8 mouse cellular contexts compared by ENCODE assay signal in the genomic region with DNA sequence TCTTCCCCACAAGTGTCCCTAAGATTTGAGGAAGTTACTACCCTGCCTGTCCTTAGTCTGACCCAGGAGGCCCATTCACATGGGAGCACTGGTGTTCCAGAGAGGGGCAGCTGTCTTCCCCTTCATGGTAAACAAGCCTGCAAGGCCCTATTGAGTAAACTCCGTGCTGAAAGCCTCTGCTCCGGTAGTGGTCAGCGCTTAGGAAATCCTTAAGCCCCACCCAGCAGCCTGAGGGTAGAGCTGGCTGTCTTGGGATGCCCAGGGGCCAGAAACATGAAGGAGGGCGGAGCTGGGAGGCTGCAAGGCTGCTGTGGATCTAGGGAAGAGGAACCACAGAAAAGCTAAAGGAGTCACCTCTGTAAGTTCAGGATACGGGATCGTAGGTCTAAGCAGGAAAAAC. TPM values are rescaled to one million over a fixed set of nuclear protein-coding genes. Genes with fewer than 3 reads are reported as not detected.
DNase-seq lines count a peak whose midpoint lies in the region; ATAC-seq and TF ChIP-seq lines count a peak whose summit lies in the region.

No protein-coding gene starts in this region.

- peak; percentile 41 for ATAC-seq in monocyte, adult 5-6 weeks (replicated peaks; ENCODE audit: insufficient number of reproducible peaks, low FRiP score, low TSS enrichment, poor library complexity, severe bottlenecking)

- H3K36me3 ChIP-seq in spleen, adult 2 months (ENCODE audit: control insufficient read depth, insufficient read depth, low read length) = no peaks in the 10 kb centered on the region
- H3K36me3 ChIP-seq in thymus, adult 2 months (ENCODE audit: control insufficient read depth, insufficient read depth, low read length) = no peaks in the 10 kb centered on the region

- no peak for TF ChIP-seq POLR2A in spleen, adult 2 months (IDR thresholded peaks at IDR 0.05; ENCODE audit: low read depth, low read length)
- TF ChIP-seq POLR2A in thymus, adult 2 months (IDR thresholded peaks at IDR 0.05; ENCODE audit: control insufficient read depth, extremely low read depth, insufficient read depth, low read length, poor library complexity) = no peak

- H3K4me1 ChIP-seq in spleen, adult 2 months (ENCODE audit: control insufficient read depth, insufficient read depth, insufficient read length) = peaks cover 42% of the 10 kb centered on the region
- peaks cover 59% of the 10 kb centered on the region for H3K4me1 ChIP-seq in thymus, adult 2 months (replicated peaks; ENCODE audit: control insufficient read depth, insufficient read depth, low read length)

- intact Hi-C loops in gastrocnemius, postnatal 36 days (cut with DNase I) = no loop called here

- H3K4me3 ChIP-seq in spleen, adult 2 months (ENCODE audit: extremely low read depth, insufficient read depth, insufficient read length) = peak overlapping the region; percentile 77; the same call in 1 of the 2 replicates
- no peak overlapping the region for H3K4me3 ChIP-seq in thymus, adult 2 months (ENCODE audit: control insufficient read depth, insufficient read depth, low read length)

- no peak for DNase-seq in spleen, adult 2 months (ENCODE audit: low read depth in 1 of 2, low spot score in 2 of 2)
- no peak for DNase-seq in spleen, adult 18-20 months
- peak; percentile 55 to 61 for DNase-seq in gastrocnemius, postnatal 36 days
- peak; percentile 51 for DNase-seq in kidney, postnatal 14 days
- DNase-seq in cerebellum, postnatal 10 days = no peak
- DNase-seq in thymus, postnatal 10 days (ENCODE audit: low spot score in 2 of 2) = no peak
- DNase-seq in thymus, adult 2 months = no peak

- H3K27ac ChIP-seq in spleen, adult 2 months (ENCODE audit: insufficient read depth, low read length) = peak overlapping the region; percentile 93
- no peak overlapping the region for H3K27ac ChIP-seq in thymus, adult 2 months (ENCODE audit: control insufficient read depth, insufficient read depth, low read length)

- H3K27me3 ChIP-seq in spleen, adult 2 months (ENCODE audit: control insufficient read depth, insufficient read depth, low read length) = no peaks in the 10 kb centered on the region
- H3K27me3 ChIP-seq in thymus, adult 2 months (ENCODE audit: control insufficient read depth, insufficient read depth, low read length) = no peaks in the 10 kb centered on the region

- no peak for TF ChIP-seq CTCF in spleen, adult 2 months (IDR thresholded peaks at IDR 0.05; ENCODE audit: extremely low read depth, insufficient read depth, insufficient read length, insufficient replicate concordance)
- no peak for TF ChIP-seq CTCF in thymus, adult 2 months (IDR thresholded peaks at IDR 0.05; ENCODE audit: borderline replicate concordance, control insufficient read depth, extremely low read depth, insufficient read depth, low read length, poor library complexity)

- 40% methylated on average over 6 of the region's 6 CpGs for WGBS in spleen, adult 2 months
- 55% methylated on average over 6 of the region's 6 CpGs for WGBS in thymus, adult 2 months

RNA-seq across cellular contexts. Expression of a gene that starts 2.4 kb away (rescaled TPM):
- 155 TPM in 2 replicates for polyA plus RNA-seq in spleen, adult 2 months (2012; rRNA removed)
- 1 to 10 TPM; 5.6 to 8.2 TPM for total RNA-seq in gastrocnemius, postnatal 36 days (2021)
- 223 to 337 TPM (median 251 TPM) in 3 replicates for total RNA-seq in monocyte, adult 5-6 weeks (2017)
- polyA plus RNA-seq in thymus, adult 2 months (2012; rRNA removed) = 162 and 166 TPM in 2 replicates

RNA-seq across cellular contexts. Expression of a gene that starts 50.5 kb away (rescaled TPM):
- 1.3 and 2.3 TPM in 2 replicates for polyA plus RNA-seq in spleen, adult 2 months (2012; rRNA removed)
- total RNA-seq in gastrocnemius, postnatal 36 days (2021) = not detected
- not detected in 3 replicates for total RNA-seq in monocyte, adult 5-6 weeks (2017)
- 1.1 and 2.3 TPM in 2 replicates for polyA plus RNA-seq in thymus, adult 2 months (2012; rRNA removed)

Comparison
In these comparisons a context has a peak if more than half of its experiments do, and no peak if none do; other contexts are left out.
1. DNase-seq: peak in gastrocnemius, postnatal 36 days (2 of 2) and kidney, postnatal 14 days (single experiment); none in spleen, adult 2 months (0 of 2), spleen, adult 18-20 months (0 of 2), cerebellum, postnatal 10 days (0 of 2), thymus, postnatal 10 days (0 of 2) and thymus, adult 2 months (single experiment).
2. RNA of a gene that starts 2.4 kb away (total RNA-seq): 223 to 337 TPM in monocyte, adult 5-6 weeks; 5.6 to 8.2 TPM in gastrocnemius, postnatal 36 days; every median in the first group is over 10 times any median in the second.